Mouse (Mus musculus): ENCODE results near the gene Ubtfl1. TPM values are rescaled to one million over a fixed set of nuclear protein-coding genes. Genes with fewer than 3 reads are reported as not detected.
"Not testable (repeated sequence)": the region's sequence is repeated elsewhere in the genome, so short reads cannot be mapped to it uniquely, and the experiment has no call there.

Gene Ubtfl1
- polyA plus RNA-seq (2015; fragmentation: Nextera tagmentation; extraction: Ambion mirVana): not detected in 2 replicates

- WGBS: 71% methylated on average over 1 of the region's 1 CpGs
- Histone ChIP-seq H3K9me3 (no peaks in the 10 kb centered on the region), H3K9ac (no peak within 1 kb of the TSS)
Measured at GRCm38 (mm10) chr9:18404118-18404517, at the start of gene Ubtfl1. TSS of gene Ubtfl1 (plus strand) at chr9:18404418.

GRCm38 (mm10) chr9:18373026-18373425 lies 31.2 kb upstream of the Ubtfl1 start:
- H3K9ac ChIP-seq; H3K36me3 ChIP-seq; H3K4me1 ChIP-seq (replicated peaks); H3K27me3 ChIP-seq; ATAC-seq (ENCODE audit: low read depth); H3K27ac ChIP-seq (replicated peaks); H3K4me2 ChIP-seq; H3K9me3 ChIP-seq; H3K4me3 ChIP-seq: not testable (repeated sequence)
- WGBS: 87% methylated on average over 1 of the region's 1 CpGs

More at GRCm38 (mm10) chr9:18404118-18404517, at the start of gene Ubtfl1:
- Histone ChIP-seq H3K4me2 (no peak within 1 kb of the TSS), H3K36me3 (no peaks in the 10 kb centered on the region), H3K27me3 (no peaks in the 10 kb centered on the region), H3K4me1 (replicated peaks) (no peaks in the 10 kb centered on the region), H3K27ac (replicated peaks) (no peak within 1 kb of the TSS), H3K4me3 (no peak within 1 kb of the TSS)
- no peak for ATAC-seq (ENCODE audit: low read depth)

GRCm38 (mm10) chr9:18385782-18386181 lies 18.4 kb upstream of the Ubtfl1 start:
- no peak overlapping the region for H3K27ac ChIP-seq (replicated peaks)
- no peaks in the 10 kb centered on the region for H3K4me1 ChIP-seq (replicated peaks)
- ATAC-seq (ENCODE audit: low read depth): no peak
- no peak overlapping the region for H3K4me3 ChIP-seq
- 40% methylated on average over 6 of the region's 6 CpGs for WGBS
- H3K4me2 ChIP-seq: no peak overlapping the region
- H3K36me3 ChIP-seq: no peaks in the 10 kb centered on the region
- no peaks in the 10 kb centered on the region for H3K9me3 ChIP-seq
- H3K9ac ChIP-seq: no peak overlapping the region
- no peaks in the 10 kb centered on the region for H3K27me3 ChIP-seq

GRCm38 (mm10) chr9:18399629-18400028 lies 4.6 kb upstream of the Ubtfl1 start:
- no peaks in the 10 kb centered on the region for H3K27me3 ChIP-seq
- no peaks in the 10 kb centered on the region for H3K36me3 ChIP-seq
- no peak overlapping the region for H3K4me2 ChIP-seq
- no peak overlapping the region for H3K9ac ChIP-seq
- H3K27ac ChIP-seq (replicated peaks): no peak overlapping the region
- no peak for ATAC-seq (ENCODE audit: low read depth)
- 74% methylated on average over 1 of the region's 1 CpGs for WGBS
- no peaks in the 10 kb centered on the region for H3K4me1 ChIP-seq (replicated peaks)
- H3K4me3 ChIP-seq: no peak overlapping the region
- no peaks in the 10 kb centered on the region for H3K9me3 ChIP-seq

GRCm38 (mm10) chr9:18402895-18403294 lies 1.3 kb upstream of the Ubtfl1 start, which contains the start of gene Naalad2:
TSS of gene Naalad2 (minus strand) at chr9:18402995.
- not testable (repeated sequence) for H3K36me3 ChIP-seq; H3K9ac ChIP-seq; H3K4me3 ChIP-seq; ATAC-seq (ENCODE audit: low read depth); H3K27ac ChIP-seq (replicated peaks); H3K9me3 ChIP-seq; H3K4me1 ChIP-seq (replicated peaks); H3K27me3 ChIP-seq; H3K4me2 ChIP-seq
- WGBS: 81% methylated on average over 2 of the region's 2 CpGs

- not testable (repeated sequence) for ATAC-seq (ENCODE audit: low read depth); H3K9me3 ChIP-seq; H3K27me3 ChIP-seq; H3K27ac ChIP-seq (replicated peaks); H3K9ac ChIP-seq; H3K36me3 ChIP-seq; H3K4me3 ChIP-seq; H3K4me2 ChIP-seq; H3K4me1 ChIP-seq (replicated peaks)
- WGBS: 74% methylated on average over 4 of the region's 4 CpGs
Measured at GRCm38 (mm10) chr9:18412371-18412770, 8.2 kb downstream of the Ubtfl1 start.

- Histone ChIP-seq H3K9ac (no peak within 1 kb of the TSS), H3K4me3 (no peak within 1 kb of the TSS), H3K4me2 (no peak within 1 kb of the TSS), H3K27me3 (no peaks in the 10 kb centered on the region), H3K4me1 (replicated peaks) (no peaks in the 10 kb centered on the region), H3K9me3 (no peaks in the 10 kb centered on the region), H3K36me3 (no peaks in the 10 kb centered on the region), H3K27ac (replicated peaks) (no peak within 1 kb of the TSS)
- ATAC-seq (ENCODE audit: low read depth): no peak
Measured at GRCm38 (mm10) chr9:18430354-18430753, 26.1 kb downstream of the Ubtfl1 start, which contains the start of gene Mbd3l2. TSS of gene Mbd3l2 (plus strand) at chr9:18430654.

GRCm38 (mm10) chr9:18431687-18432086 lies 27.5 kb downstream of the Ubtfl1 start:
- H3K36me3 ChIP-seq: no peaks in the 10 kb centered on the region
- H3K4me2 ChIP-seq: no peak overlapping the region
- ATAC-seq (ENCODE audit: low read depth): no peak
- H3K4me3 ChIP-seq: no peak overlapping the region
- no peaks in the 10 kb centered on the region for H3K27me3 ChIP-seq
- H3K4me1 ChIP-seq (replicated peaks): no peaks in the 10 kb centered on the region
- no peak overlapping the region for H3K27ac ChIP-seq (replicated peaks)
- no peaks in the 10 kb centered on the region for H3K9me3 ChIP-seq
- WGBS: 78% methylated on average over 10 of the region's 10 CpGs
- no peak overlapping the region for H3K9ac ChIP-seq

GRCm38 (mm10) chr9:18456520-18456919 lies 52.3 kb downstream of the Ubtfl1 start:
- Histone ChIP-seq H3K9me3 (peaks cover 9% of the 10 kb centered on the region), H3K4me3 (no peak overlapping the region), H3K4me1 (replicated peaks) (no peaks in the 10 kb centered on the region), H3K36me3 (peaks cover 62% of the 10 kb centered on the region), H3K27ac (replicated peaks) (no peak overlapping the region), H3K9ac (no peak overlapping the region), H3K4me2 (no peak overlapping the region), H3K27me3 (no peaks in the 10 kb centered on the region)
- 71% methylated on average over 4 of the region's 4 CpGs for WGBS
- no peak for ATAC-seq (ENCODE audit: low read depth)

Small RNAs within 50 kb of the gene (microRNA-seq; reads per million reads assigned to microRNA genes)
- gene Gm22854: not detected

Other genes starting within 250 kb of the Ubtfl1 start
- 138 and 142 TPM in 2 replicates for gene Chordc1, start 112.3 kb upstream of the Ubtfl1 start, polyA plus RNA-seq (2015; fragmentation: Nextera tagmentation; extraction: Ambion mirVana)
- gene Naalad2, start 1.4 kb upstream of the Ubtfl1 start, polyA plus RNA-seq (2015; fragmentation: Nextera tagmentation; extraction: Ambion mirVana): 1.5 and 2.7 TPM in 2 replicates
- 0.14 TPM in 1 of 2 replicates, not detected in the other for gene Mbd3l2, start 26.2 kb downstream of the Ubtfl1 start, polyA plus RNA-seq (2015; fragmentation: Nextera tagmentation; extraction: Ambion mirVana)
- gene Zfp558, start 73.8 kb downstream of the Ubtfl1 start, polyA plus RNA-seq (2015; fragmentation: Nextera tagmentation; extraction: Ambion mirVana): 31.7 and 36.2 TPM in 2 replicates
- gene Mbd3l1, start 73.9 kb downstream of the Ubtfl1 start, polyA plus RNA-seq (2015; fragmentation: Nextera tagmentation; extraction: Ambion mirVana): not detected in 2 replicates